ENCODE assay signal across 12 mouse cellular contexts in the genomic region with DNA sequence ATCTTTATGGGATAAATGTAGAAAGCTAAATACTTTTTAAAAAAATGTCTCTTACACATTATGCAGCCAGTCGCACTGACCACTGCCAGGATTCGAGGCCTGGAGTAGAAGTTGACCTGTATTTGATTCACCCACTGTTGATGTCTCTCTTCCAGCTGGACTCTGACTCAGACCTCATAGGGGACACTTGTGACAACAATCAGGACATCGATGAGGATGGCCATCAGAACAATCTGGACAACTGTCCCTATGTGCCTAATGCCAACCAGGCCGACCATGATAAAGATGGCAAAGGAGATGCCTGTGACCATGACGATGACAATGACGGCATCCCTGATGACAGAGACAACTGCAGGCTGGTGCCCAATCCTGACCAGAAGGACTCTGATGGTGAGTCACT.
"Had no signal": no experiment of that assay in that cellular context is flagged by ENCODE, and none has a peak within 500 bp of the region (broad histone marks: within the 10 kb centered on the region; RNA-seq: fewer than 3 reads in every experiment).

No protein-coding gene starts in this region.

- H3K4me3 ChIP-seq: layer of hippocampus, adult 2 months; limb, embryonic 10.5 days; limb, embryonic 13.5 days; liver, embryonic 13.5 days had no signal

- H3K27me3 ChIP-seq: limb, embryonic 13.5 days; liver, embryonic 13.5 days had no signal

- ATAC-seq: lung, postnatal 0 days had no signal

- H3K4me1 ChIP-seq: liver, embryonic 13.5 days had no signal

- DNase-seq: kidney, adult 2 months; kidney, postnatal 25 days; layer of hippocampus, adult 9-11 months; liver; liver, embryonic 13.5 days; lung, embryonic 14.5 days; midbrain, embryonic 14.5 days; thymus, postnatal 36 days had no signal

- H3K9me3 ChIP-seq: limb, embryonic 10.5 days; limb, embryonic 13.5 days; liver, embryonic 13.5 days had no signal
